Mouse (Mus musculus): ENCODE measurements around the gene Gtf2b.

- TF ChIP-seq CTCF (conservative IDR thresholded peaks at IDR 0.05; ENCODE audit: low read length) (no peak; the same call in 1 of the 2 replicates), NANOG (IDR thresholded peaks at IDR 0.05; ENCODE audit: borderline replicate concordance, low read length) (no peak), POU5F1 (IDR thresholded peaks at IDR 0.05; ENCODE audit: borderline replicate concordance, low read length) (no peak)
Measured at GRCm38 (mm10) chr3:142755132-142755867, 9.5 kb upstream of the Gtf2b start.

Measured in E14TG2a.4 (cell line).